Mouse (Mus musculus): Measurements from ENCODE around the gene Exosc10.

- no peak for TF ChIP-seq CTCF (IDR thresholded peaks at IDR 0.05; ENCODE audit: low read depth, low read length)
- TF ChIP-seq POLR2A (IDR thresholded peaks at IDR 0.05; ENCODE audit: extremely low read depth, insufficient read depth, low read length) = no peak
These were observed 45.1 kb upstream of the Exosc10 start for GRCm38 (mm10) chr4:148513021-148513559.
